Mouse (Mus musculus) cerebellum, adult 11-12 months (tissue): Measurements from ENCODE around the gene Pih1d1.
A peak's percentile ranks its signal among the peaks of the same experiment; 100 is the strongest.
"Not testable (repeated sequence)": the region's sequence is repeated elsewhere in the genome, so short reads cannot be mapped to it uniquely, and the experiment has no call there.

ENCODE experiments used
- DNase-seq: peaks from one replicate; pipeline ENCODE4 v3.0.0; 2022

Gene Pih1d1

DNA sequence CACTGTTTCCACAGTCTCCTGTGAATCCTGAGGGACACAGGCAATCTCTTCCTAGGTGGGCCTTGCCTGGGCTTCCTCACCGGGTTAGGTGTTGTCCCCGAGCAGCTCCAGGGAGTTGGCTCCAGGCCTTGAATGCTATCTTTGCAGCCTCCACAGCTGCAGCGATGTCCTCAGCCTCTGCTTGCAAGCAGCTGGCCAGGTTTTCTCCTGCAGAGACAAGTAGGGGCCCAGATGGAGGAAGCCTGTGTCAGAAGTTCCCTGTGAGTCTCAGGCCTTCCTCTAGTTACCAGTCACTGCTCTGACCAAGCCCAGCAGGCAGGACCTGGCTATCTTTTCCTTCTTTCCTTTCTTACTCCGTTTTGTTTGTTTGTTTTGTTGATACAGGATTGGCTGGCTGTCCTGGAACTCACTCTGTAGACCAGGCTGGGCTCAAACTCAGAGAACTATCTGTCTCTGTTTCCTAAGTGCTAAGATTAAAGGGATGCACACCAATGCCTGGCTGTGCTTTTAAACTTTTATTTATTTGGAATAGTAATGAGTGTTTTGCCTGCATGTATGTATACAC lies 5.5 kb upstream of the Pih1d1 start:
- no peak for DNase-seq

DNA sequence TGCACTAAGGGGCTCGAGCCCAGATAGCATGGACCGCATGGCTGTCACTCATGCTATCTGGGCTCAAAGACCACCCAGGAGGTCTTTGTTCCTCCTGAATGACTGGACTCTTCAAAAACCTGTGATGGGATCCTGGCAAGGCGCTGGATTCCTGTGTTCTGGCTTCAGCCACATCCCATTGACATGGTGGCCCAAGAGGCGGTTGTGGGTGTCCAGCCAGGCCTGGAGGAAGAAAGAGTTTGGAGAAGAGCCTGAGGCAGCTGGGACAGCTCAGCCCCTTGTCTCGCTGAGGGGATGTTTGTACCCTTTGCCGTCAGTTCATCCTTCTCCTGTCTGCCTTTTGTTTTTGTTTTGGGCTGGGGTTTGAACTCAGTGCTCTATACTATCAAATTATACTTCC lies 4.6 kb upstream of the Pih1d1 start:
- DNase-seq = no peak

DNA sequence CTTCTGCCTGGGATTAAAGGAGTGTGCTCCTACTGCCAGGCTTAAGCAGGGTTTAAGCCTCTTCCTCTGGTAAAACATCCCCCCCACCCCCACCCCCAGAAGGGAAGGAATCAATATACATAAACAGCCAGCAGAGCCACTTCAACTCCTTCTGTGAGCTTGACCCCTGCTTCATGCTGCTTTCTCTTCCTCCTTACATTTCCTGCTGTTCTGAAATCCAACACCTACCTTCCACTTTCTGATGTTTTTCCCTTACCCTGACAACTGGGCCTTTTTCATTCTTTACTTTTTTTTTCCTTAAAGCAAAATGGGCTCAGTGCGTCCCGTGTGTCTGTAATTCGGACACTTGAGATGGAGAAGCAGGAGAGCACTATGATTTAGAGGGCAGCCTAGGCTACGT lies 3.8 kb upstream of the Pih1d1 start:
- no peak for DNase-seq

DNA sequence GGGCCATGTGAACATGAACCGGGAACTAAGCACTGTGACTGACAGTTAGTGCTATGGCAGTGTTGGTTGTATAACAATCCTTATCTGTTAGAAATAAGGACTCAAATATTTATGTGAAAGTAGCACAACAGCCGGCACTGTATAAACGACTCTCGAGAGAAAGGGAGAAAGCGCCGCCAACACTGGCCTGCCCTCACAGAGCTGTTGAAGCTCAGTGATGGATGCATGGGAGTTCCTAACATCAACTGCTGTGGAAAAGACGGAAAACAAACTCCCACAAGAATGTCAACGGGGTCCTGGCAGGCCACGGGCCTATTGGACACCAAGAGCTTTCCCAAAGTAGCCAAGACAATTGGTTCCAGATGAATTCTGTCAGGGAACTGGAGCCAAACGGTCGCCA lies 2.8 kb upstream of the Pih1d1 start:
- DNase-seq = no peak

DNA sequence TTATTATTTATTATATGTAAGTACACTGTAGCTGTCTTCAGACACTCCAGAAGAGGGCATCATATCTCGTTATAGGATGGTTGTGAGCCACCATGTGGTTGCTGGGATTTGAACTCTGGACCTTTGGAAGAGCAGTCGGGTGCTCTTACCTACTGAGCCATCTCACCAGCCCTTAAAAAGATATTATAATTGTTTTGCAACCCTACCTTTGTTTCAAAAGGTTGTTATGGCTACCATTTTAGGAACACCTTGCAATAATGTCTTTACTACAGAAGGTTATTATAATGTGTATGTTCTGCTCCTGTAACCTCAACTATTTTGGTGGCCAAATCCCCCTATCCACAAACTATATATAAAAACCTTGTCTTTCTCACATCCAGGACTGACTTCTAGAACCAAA lies 1.1 kb upstream of the Pih1d1 start:
- not testable (repeated sequence) for DNase-seq

DNA sequence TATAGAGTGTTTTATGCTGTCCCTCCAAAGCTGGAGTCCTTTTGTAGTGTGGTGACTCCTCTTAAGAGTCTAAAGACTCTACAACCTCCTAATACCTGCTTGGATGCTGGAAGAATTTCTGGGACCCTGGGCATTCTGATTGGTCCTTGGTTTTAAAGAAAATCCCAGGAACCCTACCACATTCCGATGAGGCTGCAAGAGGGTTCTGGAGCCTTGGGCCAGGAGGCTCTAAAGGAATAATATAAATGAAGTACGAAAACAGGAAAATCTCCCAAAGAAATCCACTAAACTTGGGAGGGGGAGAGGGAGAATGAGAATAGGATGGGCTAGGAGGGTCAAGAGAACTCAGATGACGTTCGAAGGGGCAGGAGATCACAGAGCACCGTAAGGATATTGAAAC lies 517 bp upstream of the Pih1d1 start:
- no peak for DNase-seq

DNA sequence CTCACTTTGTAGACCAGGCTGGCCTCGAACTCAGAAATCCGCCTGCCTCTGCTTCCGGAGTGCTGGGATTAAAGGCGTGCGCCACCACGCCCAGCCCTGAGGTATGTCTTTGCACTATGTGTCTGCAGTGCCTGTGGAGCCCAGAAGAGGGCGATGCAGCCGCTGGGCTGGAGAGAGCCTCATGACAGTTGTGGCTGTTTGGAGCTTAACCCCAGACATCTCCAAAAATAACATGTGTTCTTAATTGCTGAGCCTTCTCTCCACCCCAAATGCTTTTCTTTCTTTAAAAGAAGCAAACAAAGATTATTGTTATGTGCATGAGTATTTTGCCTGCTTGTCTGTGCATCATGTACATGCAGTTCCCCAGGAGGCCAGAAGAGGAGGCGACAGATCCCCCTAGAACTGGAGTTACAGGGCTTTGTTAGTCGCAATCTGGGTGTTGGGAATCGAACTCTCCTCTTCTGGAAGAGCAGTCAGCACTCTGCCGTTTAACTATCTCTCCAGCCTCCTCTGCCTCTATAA lies 951 bp downstream of the Pih1d1 start:
- peak; percentile 78 for DNase-seq

DNA sequence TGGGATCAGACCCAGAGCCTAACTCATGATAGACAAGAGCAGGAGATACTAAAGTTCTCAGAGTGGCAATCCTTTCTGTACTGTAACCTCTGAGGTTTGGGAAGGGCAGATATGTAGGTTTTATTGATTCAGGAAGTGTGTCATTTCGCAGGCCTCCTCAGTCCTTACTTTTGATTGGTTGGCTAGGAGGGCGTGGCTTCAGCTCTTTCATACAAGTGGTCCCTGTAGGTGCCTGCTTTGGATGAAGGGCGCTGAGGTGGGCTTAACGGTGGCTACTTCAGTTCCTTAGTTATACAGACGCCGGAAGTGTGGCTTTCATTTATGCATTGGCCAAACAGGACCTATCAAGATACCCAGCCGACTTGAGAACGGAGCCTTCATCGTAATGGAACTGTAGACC lies 1.5 kb downstream of the Pih1d1 start:
- peak; percentile 54 for DNase-seq

DNA sequence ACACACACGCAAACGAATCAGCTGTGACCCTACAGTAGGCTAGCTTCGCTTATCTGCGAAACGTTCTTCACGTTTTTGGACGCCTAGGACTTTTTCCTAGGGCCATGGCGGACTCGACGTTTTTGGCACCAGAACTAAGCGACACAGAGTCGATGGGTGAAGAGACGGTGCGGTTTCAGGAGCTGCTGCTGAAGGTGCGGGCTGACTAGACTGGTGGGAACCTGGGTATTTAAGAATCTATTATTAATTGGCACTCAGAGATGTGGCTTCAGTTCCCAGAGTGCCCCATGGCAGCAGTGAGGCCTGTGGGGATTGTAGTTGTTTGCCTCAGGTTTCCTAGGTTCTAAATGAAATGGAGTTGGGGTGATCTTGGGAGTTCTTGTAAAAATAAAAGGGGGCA lies 2.1 kb downstream of the Pih1d1 start:
- peak; percentile 48 for DNase-seq

DNA sequence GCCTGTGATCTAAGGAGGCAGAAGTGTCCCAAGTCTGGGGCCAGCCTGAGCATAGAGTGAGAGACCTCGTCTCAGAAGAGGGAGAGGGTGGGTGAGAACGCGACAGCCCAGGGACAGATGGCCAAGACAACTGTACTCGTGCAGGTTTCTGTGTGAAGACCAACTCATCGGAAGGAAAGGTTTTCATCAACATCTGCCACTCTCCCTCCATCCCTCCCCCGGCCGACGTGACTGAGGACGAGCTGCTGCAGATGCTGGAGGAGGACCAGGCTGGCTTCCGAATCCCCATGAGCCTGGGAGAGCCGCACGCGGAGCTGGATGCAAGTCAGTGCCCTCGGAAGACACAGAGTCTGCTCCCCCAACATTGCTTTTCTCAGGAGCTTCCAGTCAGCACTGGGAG lies 3.4 kb downstream of the Pih1d1 start:
- DNase-seq = no peak

DNA sequence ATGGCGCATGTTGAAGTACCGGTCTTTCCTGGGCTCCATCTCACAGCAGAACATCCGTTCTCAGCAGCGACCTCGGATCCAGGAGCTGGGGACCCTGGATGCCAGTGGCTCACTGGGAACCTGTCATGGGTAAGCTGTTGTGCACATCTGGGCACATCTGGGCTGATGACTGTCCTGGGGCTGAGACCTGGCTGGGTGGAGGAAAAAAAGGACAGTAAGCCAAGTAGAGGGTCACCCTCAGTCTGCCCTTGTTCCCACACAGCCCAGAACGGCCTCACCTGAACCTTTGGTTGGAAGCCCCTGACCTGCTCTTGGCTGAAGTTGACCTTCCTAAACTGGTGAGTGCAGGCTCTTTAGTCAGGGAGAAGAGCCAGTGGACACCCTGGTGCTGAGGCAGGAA lies 4.9 kb downstream of the Pih1d1 start:
- DNase-seq = peak; percentile 65

DNA sequence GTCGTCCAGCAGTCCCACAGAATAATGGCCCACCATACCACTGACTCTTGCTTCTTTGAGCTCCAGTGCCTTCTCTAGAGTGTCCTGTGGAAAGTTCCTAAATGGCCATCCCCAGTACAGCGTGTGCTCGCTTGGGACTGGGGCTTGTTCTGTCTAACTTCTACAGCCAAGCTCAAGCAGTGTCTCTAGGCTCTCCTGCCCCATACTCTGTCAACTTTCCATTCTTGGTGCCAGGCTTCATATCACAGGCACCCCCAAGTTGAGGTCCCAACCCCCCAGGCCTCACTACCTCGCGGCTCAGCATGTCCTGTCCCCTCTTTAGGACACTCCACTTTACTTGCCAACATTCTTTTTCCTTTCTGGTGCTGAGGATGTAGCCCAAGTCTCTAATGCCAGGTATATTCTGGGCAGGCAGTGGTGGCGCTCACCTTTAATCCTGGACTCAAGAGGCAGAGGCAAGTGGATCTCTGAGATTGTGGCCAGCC lies 6.3 kb downstream of the Pih1d1 start:
- peak; percentile 58 for DNase-seq

DNA sequence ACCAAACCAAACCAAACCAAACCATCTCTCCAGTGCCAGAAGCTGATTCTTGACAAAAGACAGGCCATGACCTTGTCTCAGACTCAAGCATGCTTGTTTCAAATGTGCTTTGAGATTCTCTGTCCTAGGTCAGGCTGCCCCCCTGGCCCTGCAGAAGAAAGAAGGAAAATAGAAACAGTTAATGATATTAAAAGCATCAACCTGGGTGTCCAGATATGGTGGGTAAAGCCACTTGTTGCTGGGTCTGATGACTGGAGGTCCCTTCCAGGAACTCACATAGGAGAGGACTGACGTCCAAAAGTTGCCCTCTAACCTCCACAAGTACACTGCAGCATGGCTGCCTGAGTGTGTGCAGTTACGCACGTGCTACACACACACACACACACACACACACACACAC lies 6.8 kb downstream of the Pih1d1 start:
- peak; percentile 58 for DNase-seq

DNA sequence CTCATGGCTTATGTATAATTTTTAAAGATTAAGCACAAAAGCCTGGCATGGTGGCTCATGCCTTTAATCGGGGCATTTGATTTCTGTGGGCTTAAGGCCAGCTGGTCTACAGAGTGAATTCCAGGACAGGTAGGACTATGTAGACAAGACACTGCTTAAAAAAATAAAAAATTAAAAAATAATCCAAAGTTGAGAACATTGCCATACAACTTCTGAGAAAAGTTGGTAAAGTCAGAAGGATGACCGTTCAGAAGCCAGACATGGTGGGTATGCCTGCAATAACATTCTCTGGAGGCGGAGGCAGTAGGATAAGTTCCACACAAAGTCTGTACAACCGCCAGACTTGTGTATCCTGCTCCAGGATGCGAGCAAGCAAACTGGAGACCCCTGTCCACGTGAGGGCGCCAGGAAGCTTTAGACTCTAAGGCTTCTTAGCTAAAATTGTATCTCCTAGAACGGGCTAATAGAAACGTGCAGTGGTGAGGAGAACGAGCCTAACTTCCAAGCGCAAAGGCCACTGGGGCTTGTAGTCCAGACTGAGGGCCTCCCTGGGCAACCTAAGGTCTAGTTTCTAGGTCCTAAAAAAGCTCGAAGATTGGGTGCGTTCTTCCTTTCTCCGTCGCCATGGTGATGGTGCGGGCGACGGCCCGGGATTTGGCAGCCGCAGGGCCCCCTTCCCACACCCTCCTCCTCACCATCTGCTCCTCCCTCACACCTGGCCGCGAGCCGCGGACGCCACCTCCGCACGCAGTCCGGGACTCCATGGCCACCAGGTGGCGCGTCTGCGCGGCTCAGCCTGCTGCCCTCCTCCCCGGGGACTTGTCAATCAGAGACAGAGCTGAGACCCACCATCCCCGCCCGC lies 7.7 kb downstream of the Pih1d1 start:
- DNase-seq = peak; percentile 99

DNA sequence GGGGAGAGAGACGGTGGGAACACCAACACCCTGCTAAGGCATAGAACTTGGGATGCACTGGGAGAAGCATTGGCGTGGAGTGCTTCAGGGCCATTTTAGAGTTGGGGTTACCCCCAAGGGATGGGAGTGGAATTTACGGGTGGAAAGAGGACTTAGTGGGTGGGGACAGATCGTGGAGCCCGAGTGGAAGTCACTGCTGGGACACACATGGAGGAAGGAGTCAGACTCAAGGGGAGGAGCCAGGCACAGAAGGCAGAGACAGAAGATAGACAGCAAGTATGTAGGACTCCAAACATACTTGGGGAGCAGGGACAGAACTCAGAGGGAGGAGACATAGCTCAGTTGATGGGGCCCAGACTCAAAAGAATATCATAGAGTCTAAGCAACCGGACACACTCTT lies 8.4 kb downstream of the Pih1d1 start:
- DNase-seq = no peak

DNA sequence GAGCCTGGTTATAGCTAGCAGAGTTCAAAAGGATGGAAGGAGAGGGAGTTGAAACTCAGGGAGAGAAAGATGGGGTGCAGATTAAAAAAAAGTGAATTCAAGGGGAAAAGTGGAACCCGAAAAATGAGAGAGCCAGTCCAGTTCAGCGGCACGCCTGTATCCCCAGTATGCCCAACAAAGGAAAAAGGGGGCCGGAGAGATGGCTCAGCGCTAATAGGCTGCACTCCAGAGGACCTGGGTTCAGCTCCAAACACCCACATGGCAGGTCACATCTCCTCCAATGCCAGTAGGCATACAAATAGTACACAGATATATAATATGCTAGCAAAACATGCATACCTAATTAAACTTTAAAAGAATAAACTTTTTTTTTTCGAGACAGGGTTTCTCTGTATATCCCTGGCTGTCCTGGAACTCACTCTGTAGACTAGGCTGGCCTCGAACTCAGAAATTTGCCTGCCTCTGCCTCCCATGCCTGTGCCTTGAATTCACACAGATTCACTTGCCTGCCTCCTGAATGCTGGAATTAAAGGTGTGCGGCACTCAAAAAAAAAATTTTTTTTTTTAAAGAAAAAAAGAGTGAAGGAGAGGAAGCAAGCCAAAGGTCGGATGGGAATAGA lies 9.0 kb downstream of the Pih1d1 start:
- peak; percentile 60 for DNase-seq

DNA sequence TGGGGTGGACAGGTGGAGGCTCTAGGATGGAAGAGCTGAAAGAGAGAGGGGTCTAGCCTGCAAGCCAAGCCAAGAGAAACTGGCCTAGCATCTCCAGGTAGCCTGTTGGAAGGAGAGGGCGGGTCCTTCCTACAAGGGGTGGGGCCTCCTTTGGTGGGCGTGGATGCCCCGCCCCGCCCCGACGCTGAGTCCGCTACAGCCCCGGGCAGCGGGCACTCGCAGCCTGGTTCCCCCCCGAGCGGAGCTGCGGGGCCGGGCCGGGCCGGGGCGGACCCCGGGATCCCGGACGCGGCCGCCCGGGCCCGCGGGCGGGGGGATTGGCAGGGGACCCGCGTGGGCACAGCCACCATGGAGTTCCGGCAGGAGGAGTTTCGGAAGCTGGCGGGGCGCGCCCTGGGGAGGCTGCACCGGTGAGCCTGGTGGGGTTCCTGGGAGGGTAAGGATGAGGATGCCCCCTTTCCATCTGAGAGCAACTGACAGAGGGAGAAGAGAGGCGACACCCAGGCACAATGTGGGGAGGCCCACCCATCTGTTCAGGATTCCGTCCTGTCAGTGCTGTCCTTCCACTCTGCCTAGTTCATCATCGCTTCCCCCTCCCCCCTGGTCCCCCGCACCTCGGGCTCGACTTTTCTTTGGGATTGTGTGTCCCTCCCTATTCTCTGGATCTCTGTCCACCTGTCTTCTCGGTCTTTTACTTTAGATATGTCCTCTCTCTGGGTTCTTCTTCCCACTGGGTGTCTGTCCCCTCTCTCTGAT lies 9.8 kb downstream of the Pih1d1 start, which contains the start of gene Slc17a7:
Slc17a7 (plus strand) TSS at position 215 of the 756 bp plus-strand sequence.
- peak; percentile 88 for DNase-seq

DNA sequence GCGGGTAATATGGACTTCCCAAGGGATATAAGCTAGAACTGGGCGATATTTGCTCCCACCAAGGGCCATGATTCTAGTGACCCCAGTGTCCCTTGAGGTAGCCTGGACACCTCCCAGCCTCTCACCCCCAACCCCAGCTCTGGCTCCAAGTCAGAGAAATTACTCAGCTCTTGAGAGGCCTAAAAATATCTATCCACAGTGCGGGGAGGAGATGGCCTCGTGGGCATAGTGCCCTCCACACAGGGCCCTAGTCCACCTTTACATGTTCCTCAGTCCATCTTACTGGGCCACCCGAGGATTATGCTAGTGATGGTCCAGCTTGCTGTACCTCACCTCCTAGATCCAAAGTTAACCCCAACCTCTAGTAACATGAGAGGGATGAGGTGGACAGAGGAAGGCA lies 10.7 kb downstream of the Pih1d1 start:
- peak; percentile 82 for DNase-seq

DNA sequence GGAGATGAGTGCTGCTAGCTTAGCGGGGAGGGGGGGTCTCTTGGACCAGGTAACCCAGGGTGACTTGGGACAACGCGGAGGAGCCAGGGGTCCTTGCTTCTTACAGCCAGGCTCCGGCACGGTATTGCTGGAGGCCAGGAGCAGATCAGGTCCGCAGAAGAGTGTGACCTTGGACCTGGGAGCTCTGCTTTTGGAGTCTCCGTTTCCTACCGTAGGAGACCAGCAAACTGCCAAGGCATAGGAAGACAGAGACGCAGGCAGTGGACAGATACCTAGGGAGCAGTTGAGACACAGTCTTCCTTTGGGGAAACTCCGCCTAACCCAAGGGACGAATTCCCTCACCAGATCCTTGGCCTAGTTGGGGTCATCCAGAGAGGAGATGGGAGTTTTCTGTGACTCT lies 11.6 kb downstream of the Pih1d1 start:
- peak; percentile 67 for DNase-seq

DNA sequence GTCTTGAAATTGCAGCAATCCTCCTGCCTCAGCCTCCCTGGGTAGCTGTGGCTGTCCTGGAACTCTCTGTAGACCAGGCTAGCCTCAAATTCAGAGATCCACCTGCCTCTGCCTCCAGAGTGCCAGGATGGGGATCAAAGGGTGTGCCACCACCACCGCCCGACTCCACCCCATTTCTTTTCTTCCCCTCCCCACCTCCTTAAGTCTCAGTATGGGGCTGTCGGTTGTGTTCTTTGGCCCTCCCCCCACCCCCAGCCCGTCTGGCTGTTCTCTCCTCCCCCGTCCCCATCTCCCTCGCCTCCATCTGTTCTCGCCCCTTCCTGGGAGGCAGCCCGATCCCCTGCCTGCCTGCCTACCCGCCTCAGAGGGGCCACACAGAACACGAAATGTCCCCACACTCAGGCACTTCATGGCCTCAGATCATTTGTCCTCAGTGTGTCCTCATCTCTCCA lies 12.9 kb downstream of the Pih1d1 start:
- DNase-seq = peak; percentile 81

DNA sequence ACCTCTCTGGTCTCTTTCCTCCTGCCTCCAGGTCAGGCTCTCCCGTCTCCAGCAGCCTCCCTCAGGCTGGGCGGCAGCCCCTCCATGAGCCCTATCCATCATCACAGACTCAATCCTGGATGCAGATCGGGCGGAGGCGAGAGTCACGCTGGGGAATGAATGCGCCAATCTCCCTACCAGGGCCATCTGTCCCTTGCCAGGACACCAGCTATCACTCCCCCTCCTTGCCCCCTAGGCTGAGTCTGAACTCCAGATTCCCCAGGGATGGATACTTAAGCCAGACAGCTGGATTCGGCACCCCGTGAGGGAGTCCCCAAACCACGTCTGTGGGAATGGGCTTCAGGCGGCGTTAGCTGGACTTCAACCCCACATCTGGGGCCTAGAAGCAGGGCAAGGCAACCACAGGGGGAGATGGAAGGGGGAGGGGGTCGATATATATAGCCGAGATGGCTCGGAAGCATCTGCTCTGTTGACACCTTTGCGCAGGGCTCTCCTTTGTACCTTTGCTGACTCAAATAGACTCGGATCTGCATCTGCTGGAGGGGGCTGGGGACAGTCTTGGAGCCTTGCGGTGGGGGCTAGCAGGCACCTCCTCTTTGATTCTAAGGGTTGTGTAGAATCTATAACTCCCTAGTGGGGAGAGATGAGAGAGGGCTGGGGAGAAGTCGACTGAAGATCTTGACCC lies 13.8 kb downstream of the Pih1d1 start:
- DNase-seq = peak; percentile 88

DNA sequence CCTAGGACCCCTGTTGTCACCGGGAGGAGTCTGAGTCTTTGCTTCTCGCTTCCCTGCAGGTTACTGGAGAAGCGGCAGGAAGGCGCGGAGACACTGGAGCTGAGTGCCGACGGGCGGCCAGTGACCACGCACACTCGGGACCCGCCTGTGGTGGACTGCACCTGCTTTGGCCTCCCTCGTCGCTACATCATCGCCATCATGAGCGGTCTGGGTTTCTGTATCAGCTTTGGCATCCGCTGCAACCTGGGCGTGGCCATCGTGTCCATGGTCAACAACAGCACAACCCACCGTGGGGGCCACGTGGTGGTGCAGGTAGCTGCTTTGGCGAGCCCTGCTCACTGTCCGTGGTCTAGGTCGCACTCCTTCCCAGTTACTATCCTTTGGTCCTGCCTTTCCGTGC lies 14.6 kb downstream of the Pih1d1 start:
- peak; percentile 85 for DNase-seq
